13 mouse cellular contexts compared by ENCODE assay signal in the genomic region with DNA sequence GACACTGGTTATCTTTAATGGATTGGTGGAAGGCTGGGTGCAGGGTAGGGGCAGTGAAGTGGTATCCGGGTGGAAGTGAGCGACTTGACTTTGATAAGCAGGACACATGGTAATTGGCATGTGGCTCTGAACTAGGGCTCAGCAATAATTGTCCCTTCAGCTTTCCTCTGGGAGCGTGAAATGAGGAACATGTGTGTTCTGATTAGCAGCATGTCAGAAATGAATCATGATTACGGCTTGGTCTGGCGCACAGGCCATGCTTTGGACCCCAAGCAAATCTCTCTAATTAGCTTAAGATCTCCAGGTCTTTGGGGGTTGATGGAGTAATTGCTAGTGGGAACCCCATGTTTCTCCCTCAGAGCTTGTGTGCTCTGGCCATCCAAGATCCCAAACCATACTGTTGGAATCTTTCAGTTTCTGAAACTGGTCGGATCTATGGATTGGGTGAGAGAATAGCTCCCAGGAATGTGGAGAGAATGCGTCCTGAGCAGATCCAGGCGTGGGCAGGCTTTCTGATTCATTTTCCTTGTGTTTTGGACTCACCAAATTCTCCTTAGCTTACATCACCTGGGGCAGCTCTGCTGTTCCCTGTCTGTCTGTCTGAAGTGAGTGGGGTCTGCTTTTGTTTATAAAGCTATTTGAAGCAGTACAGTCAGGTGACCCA. TPM values are rescaled to one million over a fixed set of nuclear protein-coding genes. Genes with fewer than 3 reads are reported as not detected.
A peak's percentile ranks its signal among the peaks of the same experiment; 100 is the strongest.
DNase-seq lines count a peak whose midpoint lies in the region; ATAC-seq and TF ChIP-seq lines count a peak whose summit lies in the region.
"Had no signal": no experiment of that assay in that cellular context is flagged by ENCODE, and none has a peak within 500 bp of the region (broad histone marks: within the 10 kb centered on the region; RNA-seq: fewer than 3 reads in every experiment).

No protein-coding gene starts in this region.

- TF ChIP-seq POLR2A in heart, adult 2 months (IDR thresholded peaks at IDR 0.05; ENCODE audit: insufficient read depth, low read depth, low read length) = no peak

- no peak overlapping the region for H3K4me3 ChIP-seq in heart, embryonic 13.5 days
- no peak overlapping the region for H3K4me3 ChIP-seq in heart, adult 2 months
- no peak overlapping the region for H3K4me3 ChIP-seq in midbrain, embryonic 14.5 days (replicated peaks; ENCODE audit: low read depth, low read length)
- no peak overlapping the region for H3K4me3 ChIP-seq in midbrain, embryonic 10.5 days
- no peak overlapping the region for H3K4me3 ChIP-seq in stomach, postnatal 0 days (ENCODE audit: low read depth, low read length)
- H3K4me3 ChIP-seq: forebrain, embryonic 13.5 days had no signal

- TF ChIP-seq CTCF in heart, adult 2 months (IDR thresholded peaks at IDR 0.05) = no peak
- no peak for TF ChIP-seq CTCF in stomach, postnatal 0 days (IDR thresholded peaks at IDR 0.05; ENCODE audit: low read depth)

- no peak for DNase-seq in heart, adult 2 months
- no peak for DNase-seq in midbrain, embryonic 14.5 days
- DNase-seq in midbrain, embryonic 10.5 days (ENCODE audit: low spot score) = no peak
- peak; percentile 77 for DNase-seq in forelimb bud, embryonic 11.5 days (ENCODE audit: low read depth, low spot score)
- DNase-seq in stomach, postnatal 0 days (ENCODE audit: low spot score) = no peak
- no peak for DNase-seq in layer of hippocampus, postnatal 36 days
- DNase-seq in testis, postnatal 10 days (ENCODE audit: low spot score) = no peak
- DNase-seq: adrenal gland, postnatal 14 days; cerebellum, adult 9-10 months had no signal

- no peaks in the 10 kb centered on the region for H3K9me3 ChIP-seq in heart, embryonic 13.5 days
- H3K9me3 ChIP-seq in midbrain, embryonic 14.5 days (ENCODE audit: control insufficient read depth, low read length) = no peaks in the 10 kb centered on the region
- no peaks in the 10 kb centered on the region for H3K9me3 ChIP-seq in midbrain, embryonic 10.5 days (replicated peaks)
- H3K9me3 ChIP-seq in stomach, postnatal 0 days (ENCODE audit: control insufficient read depth, low read length) = no peaks in the 10 kb centered on the region
- H3K9me3 ChIP-seq: forebrain, embryonic 13.5 days had no signal

- no peak for ATAC-seq in heart, embryonic 13.5 days (ENCODE audit: extremely low read depth, insufficient number of reproducible peaks, low FRiP score, low TSS enrichment)
- ATAC-seq in midbrain, embryonic 14.5 days (ENCODE audit: low FRiP score, low TSS enrichment) = no peak
- ATAC-seq in stomach, postnatal 0 days (ENCODE audit: low FRiP score, low TSS enrichment) = no peak
- ATAC-seq: forebrain, embryonic 13.5 days had no signal

- peak overlapping the region; percentile 12 for H3K27ac ChIP-seq in heart, embryonic 13.5 days (replicated peaks)
- no peak overlapping the region for H3K27ac ChIP-seq in heart, adult 2 months
- peak overlapping the region; percentile 26; the same call in 1 of the 2 replicates for H3K27ac ChIP-seq in midbrain, embryonic 14.5 days (replicated peaks; ENCODE audit: low read depth, low read length)
- no peak overlapping the region for H3K27ac ChIP-seq in midbrain, embryonic 10.5 days (replicated peaks)
- H3K27ac ChIP-seq in stomach, postnatal 0 days (replicated peaks) = 0 out of 2 replicates have a peak overlapping the region, but pooled peaks have one; percentile 2
- H3K27ac ChIP-seq: forebrain, embryonic 13.5 days; macrophage had no signal

- H3K79me2 ChIP-seq in heart, adult 2 months (replicated peaks; ENCODE audit: control insufficient read depth, insufficient read depth, low read length) = no peaks in the 10 kb centered on the region

- H3K36me3 ChIP-seq in heart, embryonic 13.5 days = no peaks in the 10 kb centered on the region
- H3K36me3 ChIP-seq in heart, adult 2 months (ENCODE audit: control insufficient read depth, insufficient read depth, low read length) = no peaks in the 10 kb centered on the region
- H3K36me3 ChIP-seq in midbrain, embryonic 14.5 days (ENCODE audit: control insufficient read depth, insufficient read depth, low read length) = no peaks in the 10 kb centered on the region
- no peaks in the 10 kb centered on the region for H3K36me3 ChIP-seq in midbrain, embryonic 10.5 days
- H3K36me3 ChIP-seq in stomach, postnatal 0 days (ENCODE audit: control insufficient read depth, insufficient read depth, low read length) = no peaks in the 10 kb centered on the region

- no peak overlapping the region for H3K4me2 ChIP-seq in heart, embryonic 13.5 days
- no peak overlapping the region for H3K4me2 ChIP-seq in midbrain, embryonic 14.5 days (ENCODE audit: low read length)
- H3K4me2 ChIP-seq in stomach, postnatal 0 days (replicated peaks; ENCODE audit: low read depth) = no peak overlapping the region
- H3K4me2 ChIP-seq: forebrain, embryonic 13.5 days had no signal

- H3K4me1 ChIP-seq in heart, embryonic 13.5 days = peaks cover 87% of the 10 kb centered on the region
- H3K4me1 ChIP-seq in heart, adult 2 months (ENCODE audit: control insufficient read depth, insufficient read depth, low read length) = peaks cover 27% of the 10 kb centered on the region
- H3K4me1 ChIP-seq in midbrain, embryonic 14.5 days (ENCODE audit: control insufficient read depth, insufficient read depth, low read length) = peaks cover 42% of the 10 kb centered on the region
- peaks cover 93% of the 10 kb centered on the region for H3K4me1 ChIP-seq in midbrain, embryonic 10.5 days
- H3K4me1 ChIP-seq in stomach, postnatal 0 days (replicated peaks; ENCODE audit: control insufficient read depth, insufficient read depth) = peaks cover 5% of the 10 kb centered on the region

- 27% methylated on average over 8 of the region's 8 CpGs for WGBS in heart, embryonic 13.5 days
- 58% methylated on average over 8 of the region's 8 CpGs for WGBS in heart, adult 2 months
- WGBS in midbrain, embryonic 14.5 days = 29% methylated on average over 8 of the region's 8 CpGs
- WGBS in midbrain, embryonic 10.5 days = 70% methylated on average over 8 of the region's 8 CpGs
- 53% methylated on average over 8 of the region's 8 CpGs for whole genome bisulfite sequencing in stomach, postnatal 0 days

- no peaks in the 10 kb centered on the region for H3K27me3 ChIP-seq in heart, embryonic 13.5 days (replicated peaks)
- no peaks in the 10 kb centered on the region for H3K27me3 ChIP-seq in heart, adult 2 months (ENCODE audit: control insufficient read depth, insufficient read depth, low read length)
- no peaks in the 10 kb centered on the region for H3K27me3 ChIP-seq in midbrain, embryonic 14.5 days (ENCODE audit: control insufficient read depth, insufficient read depth, low read length)
- peaks cover 45% of the 10 kb centered on the region for H3K27me3 ChIP-seq in midbrain, embryonic 10.5 days (ENCODE audit: low read depth, poor library complexity, severe bottlenecking)
- H3K27me3 ChIP-seq in stomach, postnatal 0 days (ENCODE audit: control insufficient read depth, insufficient read depth, low read length) = no peaks in the 10 kb centered on the region
- H3K27me3 ChIP-seq: CH12.LX; forebrain, embryonic 13.5 days had no signal

- TF ChIP-seq EP300 in heart, adult 2 months (IDR thresholded peaks at IDR 0.05; ENCODE audit: insufficient read depth, low read depth, low read length) = no peak
- TF ChIP-seq EP300 in stomach, postnatal 0 days (optimal IDR thresholded peaks at IDR 0.05) = no peak

- intact Hi-C loops in heart, adult 2 months (cut with DNase I) = loop anchor here (2.0 kb wide), 1 partner anchor 25 kb away; no protein-coding TSS in a partner anchor

- H3K9ac ChIP-seq in heart, embryonic 13.5 days = no peak overlapping the region
- no peak overlapping the region for H3K9ac ChIP-seq in heart, adult 2 months (ENCODE audit: low read depth, low read length)
- no peak overlapping the region for H3K9ac ChIP-seq in midbrain, embryonic 14.5 days (replicated peaks; ENCODE audit: low read length)
- H3K9ac ChIP-seq in stomach, postnatal 0 days (ENCODE audit: low read length) = no peak overlapping the region
- H3K9ac ChIP-seq: forebrain, embryonic 13.5 days had no signal

RNA-seq across cellular contexts. Expression of gene Il17rd, which starts 30.8 kb away (rescaled TPM):
- 1.3 and 1.5 TPM in 2 replicates for polyA plus RNA-seq in heart, embryonic 13.5 days (2015; fragmentation: Nextera tagmentation; extraction: Ambion mirVana)
- total RNA-seq in heart, adult 2 months (2021) = 1 to 10 TPM; 3.2 to 4.5 TPM
- polyA plus RNA-seq in heart, adult 2 months (2012; rRNA removed) = 2.1 and 3.8 TPM in 2 replicates
- polyA plus RNA-seq in midbrain, embryonic 14.5 days (2014; fragmentation: Nextera tagmentation; extraction: Ambion mirVana) = 2.9 and 3.0 TPM in 2 replicates
- 6.4 and 7.6 TPM in 2 replicates for polyA plus RNA-seq in midbrain, embryonic 10.5 days (2016; fragmentation: Nextera tagmentation; extraction: Ambion mirVana)
- 1.0 and 1.1 TPM in 2 replicates for polyA plus RNA-seq in stomach, postnatal 0 days (2015; fragmentation: Nextera tagmentation; extraction: Ambion mirVana)
- 1 to 10 TPM; 3.3 to 3.7 TPM for total RNA-seq in layer of hippocampus, postnatal 36 days (2021)

RNA-seq across cellular contexts. Expression of gene Arhgef3, which starts 45.1 kb away (rescaled TPM):
- 13.2 and 13.3 TPM in 2 replicates for polyA plus RNA-seq in heart, embryonic 13.5 days (2015; fragmentation: Nextera tagmentation; extraction: Ambion mirVana)
- total RNA-seq in heart, adult 2 months (2021) = 10 to 100 TPM; 23.0 to 27.8 TPM
- 11.1 and 21.3 TPM in 2 replicates for polyA plus RNA-seq in heart, adult 2 months (2012; rRNA removed)
- 5.3 and 5.5 TPM in 2 replicates for polyA plus RNA-seq in midbrain, embryonic 14.5 days (2014; fragmentation: Nextera tagmentation; extraction: Ambion mirVana)
- polyA plus RNA-seq in midbrain, embryonic 10.5 days (2016; fragmentation: Nextera tagmentation; extraction: Ambion mirVana) = 1.6 and 1.9 TPM in 2 replicates
- polyA plus RNA-seq in stomach, postnatal 0 days (2015; fragmentation: Nextera tagmentation; extraction: Ambion mirVana) = 13.1 and 14.1 TPM in 2 replicates
- 10 to 100 TPM; 76.8 to 85.8 TPM for total RNA-seq in layer of hippocampus, postnatal 36 days (2021)

Comparison
In these comparisons a context has a peak if more than half of its experiments do, and no peak if none do; other contexts are left out.
1. H3K27ac ChIP-seq: peak in heart, embryonic 13.5 days (single experiment), midbrain, embryonic 14.5 days (single experiment) and stomach, postnatal 0 days (single experiment); none in heart, adult 2 months (single experiment) and midbrain, embryonic 10.5 days (single experiment).